Mouse (Mus musculus): ENCODE measurements around the gene Clec3b. TPM values are rescaled to one million over a fixed set of nuclear protein-coding genes. Genes with fewer than 3 reads are reported as not detected.

Gene Clec3b
- total and polyA plus RNA-seq, 3 experiments = not detected

- ATAC-seq (ENCODE audit: extremely low read depth, insufficient number of reproducible peaks, low FRiP score, poor library complexity, severe bottlenecking) = no peak
- no peaks in the 10 kb centered on the region for H3K36me3 ChIP-seq (replicated peaks)
Observed at GRCm38 (mm10) chr9:123177380-123178048, 26.8 kb downstream of the Clec3b start.

GRCm38 (mm10) chr9:123180003-123180402 lies 29.3 kb downstream of the Clec3b start:
- no peaks in the 10 kb centered on the region for H3K9me3 ChIP-seq (replicated peaks)
- DNase-seq (ENCODE audit: low spot score) (no peak), ATAC-seq (ENCODE audit: extremely low read depth, insufficient number of reproducible peaks, low FRiP score, poor library complexity, severe bottlenecking) (no peak)
- no peak overlapping the region for H3K4me3 ChIP-seq (ENCODE audit: low read depth, low read length)
- peaks cover 16% of the 10 kb centered on the region; the same call in 1 of the 2 replicates for H3K27me3 ChIP-seq (ENCODE audit: insufficient read depth, low read length)
- no peaks in the 10 kb centered on the region for H3K4me1 ChIP-seq (ENCODE audit: insufficient read depth, low read depth, low read length)
- H3K36me3 ChIP-seq (replicated peaks) = no peaks in the 10 kb centered on the region
- no peak for TF ChIP-seq GATA1 (IDR thresholded peaks at IDR 0.05; ENCODE audit: borderline replicate concordance, low read length)

More at GRCm38 (mm10) chr9:123177380-123178048, 26.8 kb downstream of the Clec3b start:
- Histone ChIP-seq H3K27me3 (ENCODE audit: insufficient read depth, low read length) (peaks cover 20% of the 10 kb centered on the region), H3K4me3 (ENCODE audit: low read depth, low read length) (no peak overlapping the region), H3K4me1 (ENCODE audit: insufficient read depth, low read depth, low read length) (no peaks in the 10 kb centered on the region), H3K9me3 (replicated peaks) (no peaks in the 10 kb centered on the region)
- no peak for DNase-seq (ENCODE audit: low spot score)
- no peak for TF ChIP-seq GATA1 (IDR thresholded peaks at IDR 0.05; ENCODE audit: borderline replicate concordance, low read length)
- no peak for TF ChIP-seq GATA2 (IDR thresholded peaks at IDR 0.05; ENCODE audit: borderline replicate concordance, low read depth, low read length)
- TF ChIP-seq CTCF (IDR thresholded peaks at IDR 0.05; ENCODE audit: low read depth, low read length) = no peak
- TF ChIP-seq TAL1 (conservative IDR thresholded peaks at IDR 0.05; ENCODE audit: low read depth, low read length) = no peak
- no peak for TF ChIP-seq POLR2AphosphoS5 (IDR thresholded peaks at IDR 0.05; ENCODE audit: insufficient replicate concordance, low read depth, low read length)

- H3K4me3 ChIP-seq (ENCODE audit: low read depth, low read length) = no peak overlapping the region
- ATAC-seq (ENCODE audit: extremely low read depth, insufficient number of reproducible peaks, low FRiP score, poor library complexity, severe bottlenecking) (no peak), DNase-seq (ENCODE audit: low spot score) (no peak)
- peaks cover 11% of the 10 kb centered on the region; the same call in 1 of the 2 replicates for H3K27me3 ChIP-seq (ENCODE audit: insufficient read depth, low read length)
- no peaks in the 10 kb centered on the region for H3K36me3 ChIP-seq (replicated peaks)
- TF ChIP-seq GATA2 (IDR thresholded peaks at IDR 0.05; ENCODE audit: borderline replicate concordance, low read depth, low read length) = no peak
- TF ChIP-seq GATA1 (IDR thresholded peaks at IDR 0.05; ENCODE audit: borderline replicate concordance, low read length) = no peak
- no peak for TF ChIP-seq POLR2AphosphoS5 (IDR thresholded peaks at IDR 0.05; ENCODE audit: insufficient replicate concordance, low read depth, low read length)
- TF ChIP-seq TAL1 (conservative IDR thresholded peaks at IDR 0.05; ENCODE audit: low read depth, low read length) = no peak
- TF ChIP-seq CTCF (IDR thresholded peaks at IDR 0.05; ENCODE audit: low read depth, low read length) = no peak
- no peaks in the 10 kb centered on the region for H3K4me1 ChIP-seq (ENCODE audit: insufficient read depth, low read depth, low read length)
- no peaks in the 10 kb centered on the region for H3K9me3 ChIP-seq (replicated peaks)
Observed at GRCm38 (mm10) chr9:123183226-123183625, 32.5 kb downstream of the Clec3b start.

GRCm38 (mm10) chr9:123185546-123185945 lies 34.8 kb downstream of the Clec3b start:
- DNase-seq (ENCODE audit: low spot score) (no peak), ATAC-seq (ENCODE audit: extremely low read depth, insufficient number of reproducible peaks, low FRiP score, poor library complexity, severe bottlenecking) (no peak)
- H3K36me3 ChIP-seq (replicated peaks) = no peaks in the 10 kb centered on the region
- H3K4me1 ChIP-seq (ENCODE audit: insufficient read depth, low read depth, low read length) = no peaks in the 10 kb centered on the region
- H3K27me3 ChIP-seq (ENCODE audit: insufficient read depth, low read length) = peaks cover 6% of the 10 kb centered on the region; the same call in 1 of the 2 replicates
- H3K9me3 ChIP-seq (replicated peaks) = no peaks in the 10 kb centered on the region
- H3K4me3 ChIP-seq (ENCODE audit: low read depth, low read length) = no peak overlapping the region
- TF ChIP-seq GATA1 (IDR thresholded peaks at IDR 0.05; ENCODE audit: borderline replicate concordance, low read length) (no peak), TAL1 (conservative IDR thresholded peaks at IDR 0.05; ENCODE audit: low read depth, low read length) (no peak), POLR2AphosphoS5 (IDR thresholded peaks at IDR 0.05; ENCODE audit: insufficient replicate concordance, low read depth, low read length) (no peak), CTCF (IDR thresholded peaks at IDR 0.05; ENCODE audit: low read depth, low read length) (no peak), GATA2 (IDR thresholded peaks at IDR 0.05; ENCODE audit: borderline replicate concordance, low read depth, low read length) (no peak)

GRCm38 (mm10) chr9:123186151-123186550 lies 35.4 kb downstream of the Clec3b start:
- ATAC-seq (ENCODE audit: extremely low read depth, insufficient number of reproducible peaks, low FRiP score, poor library complexity, severe bottlenecking) (no peak), DNase-seq (ENCODE audit: low spot score) (no peak)
- H3K36me3 ChIP-seq (replicated peaks) = no peaks in the 10 kb centered on the region
- H3K27me3 ChIP-seq (ENCODE audit: insufficient read depth, low read length) = peaks cover 6% of the 10 kb centered on the region; the same call in 1 of the 2 replicates
- no peak for TF ChIP-seq TAL1 (conservative IDR thresholded peaks at IDR 0.05; ENCODE audit: low read depth, low read length)
- no peak overlapping the region for H3K4me3 ChIP-seq (ENCODE audit: low read depth, low read length)
- H3K9me3 ChIP-seq (replicated peaks) = no peaks in the 10 kb centered on the region
- H3K4me1 ChIP-seq (ENCODE audit: insufficient read depth, low read depth, low read length) = no peaks in the 10 kb centered on the region

- no peak for ATAC-seq (ENCODE audit: extremely low read depth, insufficient number of reproducible peaks, low FRiP score, poor library complexity, severe bottlenecking)
- TF ChIP-seq CTCF (IDR thresholded peaks at IDR 0.05; ENCODE audit: low read depth, low read length) (no peak), TAL1 (conservative IDR thresholded peaks at IDR 0.05; ENCODE audit: low read depth, low read length) (no peak)
- no peak for DNase-seq (ENCODE audit: low spot score)
- no peaks in the 10 kb centered on the region for H3K36me3 ChIP-seq (replicated peaks)
- H3K27me3 ChIP-seq (ENCODE audit: insufficient read depth, low read length) = peaks cover 6% of the 10 kb centered on the region; the same call in 1 of the 2 replicates
- H3K9me3 ChIP-seq (replicated peaks) = no peaks in the 10 kb centered on the region
- no peaks in the 10 kb centered on the region for H3K4me1 ChIP-seq (ENCODE audit: insufficient read depth, low read depth, low read length)
- H3K4me3 ChIP-seq (ENCODE audit: low read depth, low read length) = no peak overlapping the region
Observed at GRCm38 (mm10) chr9:123187589-123187988, 36.8 kb downstream of the Clec3b start.

GRCm38 (mm10) chr9:123188271-123188670 lies 37.5 kb downstream of the Clec3b start:
- H3K4me1 ChIP-seq (ENCODE audit: insufficient read depth, low read depth, low read length) = no peaks in the 10 kb centered on the region
- no peak for DNase-seq (ENCODE audit: low spot score)
- no peaks in the 10 kb centered on the region for H3K36me3 ChIP-seq (replicated peaks)
- no peak overlapping the region for H3K4me3 ChIP-seq (ENCODE audit: low read depth, low read length)
- TF ChIP-seq POLR2AphosphoS5 (IDR thresholded peaks at IDR 0.05; ENCODE audit: insufficient replicate concordance, low read depth, low read length) (no peak), GATA1 (IDR thresholded peaks at IDR 0.05; ENCODE audit: borderline replicate concordance, low read length) (no peak), CTCF (IDR thresholded peaks at IDR 0.05; ENCODE audit: low read depth, low read length) (no peak), TAL1 (conservative IDR thresholded peaks at IDR 0.05; ENCODE audit: low read depth, low read length) (no peak)
- no peaks in the 10 kb centered on the region for H3K9me3 ChIP-seq (replicated peaks)
- no peak for ATAC-seq (ENCODE audit: extremely low read depth, insufficient number of reproducible peaks, low FRiP score, poor library complexity, severe bottlenecking)
- peaks cover 4% of the 10 kb centered on the region; the same call in 1 of the 2 replicates for H3K27me3 ChIP-seq (ENCODE audit: insufficient read depth, low read length)

Measured in G1E (cell line).